Mouse (Mus musculus) T-cell, adult 2 months (primary cell): ENCODE measurements around the gene Kif3a.

Source experiments
- DNase-seq: peaks from one replicate; pipeline ENCODE4 v3.0.0; 2022; ENCODE audit warnings: low spot score

Kif3a gene

DNA sequence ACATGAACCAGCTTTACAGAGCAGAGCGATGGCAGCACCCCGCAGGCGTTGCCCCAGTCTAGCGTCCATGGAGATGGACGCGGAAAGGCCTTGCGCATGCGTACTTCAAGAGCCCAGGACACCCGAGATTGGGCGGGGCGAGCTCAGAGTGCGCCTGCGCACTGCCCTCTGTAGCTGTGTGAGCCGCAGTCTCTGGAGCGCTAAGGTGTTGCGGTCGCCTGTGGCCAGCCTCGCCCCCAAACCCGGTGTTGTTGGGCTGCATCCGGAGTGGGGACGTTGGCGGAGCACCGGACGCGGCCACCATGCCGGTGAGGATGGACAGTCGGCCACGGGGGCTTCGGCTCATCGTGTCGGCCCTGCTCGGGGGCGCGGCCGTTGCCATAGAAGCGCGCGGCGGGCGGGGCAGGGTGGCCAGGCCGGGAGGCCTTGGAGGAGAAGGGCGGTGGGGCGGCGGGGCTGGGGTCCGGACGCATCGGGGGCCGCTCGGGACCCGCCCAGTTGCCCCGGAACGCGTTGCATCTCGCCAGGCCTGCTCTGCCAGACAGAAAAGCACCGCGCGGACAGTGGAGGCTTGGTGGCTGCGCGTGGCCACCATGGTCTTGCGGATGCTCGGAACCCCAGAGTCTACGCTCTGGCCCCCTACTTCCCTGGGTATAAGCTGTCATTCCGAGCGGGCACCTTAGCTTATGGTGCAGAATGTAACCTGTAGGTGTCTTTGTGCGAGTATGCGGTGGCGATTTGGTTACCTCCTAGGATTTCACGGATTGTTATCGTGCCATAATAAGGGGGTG is at the start of gene Kif3a:
Gene Kif3a (plus strand): TSS at position 156 of the 791 bp plus-strand sequence.
- peak; percentile 92 for DNase-seq

DNA sequence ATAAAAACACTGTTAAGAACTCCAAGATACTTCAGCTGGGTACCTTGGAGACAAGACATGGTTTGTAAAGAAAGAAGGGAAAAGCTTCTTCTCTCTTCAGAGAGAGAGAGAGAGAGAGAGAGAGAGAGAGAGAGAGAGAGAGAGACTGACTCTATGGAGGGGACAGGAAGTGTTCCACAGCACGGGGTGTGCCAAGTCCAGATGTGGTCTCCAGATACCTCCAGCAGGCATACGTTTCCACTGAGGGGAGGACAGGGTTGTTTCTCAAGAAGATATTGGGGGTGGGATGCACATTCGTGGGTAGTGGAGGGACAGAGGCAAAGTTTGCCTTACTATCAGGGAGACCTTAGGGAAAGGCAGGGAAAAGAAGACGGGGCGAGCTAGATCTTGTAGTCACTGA is 48.4 kb upstream of the Kif3a start:
- peak; percentile 10 for DNase-seq

DNA sequence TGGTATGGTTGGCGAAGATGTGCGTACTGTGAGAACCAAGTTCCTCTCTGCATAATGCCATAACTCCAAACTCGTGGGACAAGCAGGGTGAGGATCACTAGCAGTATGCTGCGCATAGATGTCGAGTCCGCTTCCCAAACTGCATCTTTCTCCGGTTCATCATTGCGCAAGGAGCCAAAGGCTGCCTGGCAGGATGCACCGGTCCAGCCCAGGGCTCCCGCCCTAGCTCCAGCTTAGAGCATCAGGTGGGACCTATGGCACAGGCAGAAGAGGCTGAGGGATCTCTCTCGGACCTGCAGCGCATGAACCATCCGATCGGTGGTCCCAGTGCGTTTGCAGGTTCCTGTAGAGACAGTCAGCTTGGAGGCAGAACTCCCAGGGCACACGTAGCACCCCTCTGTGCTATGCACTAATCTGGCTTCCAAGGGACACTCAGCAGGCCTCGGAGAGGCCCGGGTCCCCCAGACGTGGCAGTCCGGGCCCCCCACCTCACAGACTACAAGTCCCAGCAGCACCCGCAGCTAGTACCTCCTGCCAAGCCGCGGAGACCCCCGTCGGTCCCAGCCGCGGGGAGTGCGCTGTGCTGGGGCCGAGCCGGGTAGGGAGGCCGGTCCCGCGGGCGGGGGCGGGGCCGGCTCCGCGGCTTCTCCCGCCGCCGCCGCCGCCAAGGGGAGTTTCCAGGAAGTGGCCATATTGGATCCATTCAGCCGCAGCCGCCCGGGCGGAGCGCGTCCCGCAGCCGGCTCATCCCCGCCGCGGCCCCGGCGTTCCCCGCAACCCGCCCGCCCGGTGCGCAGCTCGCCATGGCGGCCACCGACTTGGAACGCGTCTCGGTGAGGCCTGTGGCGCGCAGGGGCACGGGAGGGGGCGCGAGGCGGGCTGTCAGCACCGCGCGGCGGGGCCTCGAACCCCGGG is 47.7 kb upstream of the Kif3a start, which contains the start of gene Sept8:
Gene Sept8 (plus strand): TSS at position 51 of the 915 bp plus-strand sequence.
- DNase-seq: peak; percentile 35

DNA sequence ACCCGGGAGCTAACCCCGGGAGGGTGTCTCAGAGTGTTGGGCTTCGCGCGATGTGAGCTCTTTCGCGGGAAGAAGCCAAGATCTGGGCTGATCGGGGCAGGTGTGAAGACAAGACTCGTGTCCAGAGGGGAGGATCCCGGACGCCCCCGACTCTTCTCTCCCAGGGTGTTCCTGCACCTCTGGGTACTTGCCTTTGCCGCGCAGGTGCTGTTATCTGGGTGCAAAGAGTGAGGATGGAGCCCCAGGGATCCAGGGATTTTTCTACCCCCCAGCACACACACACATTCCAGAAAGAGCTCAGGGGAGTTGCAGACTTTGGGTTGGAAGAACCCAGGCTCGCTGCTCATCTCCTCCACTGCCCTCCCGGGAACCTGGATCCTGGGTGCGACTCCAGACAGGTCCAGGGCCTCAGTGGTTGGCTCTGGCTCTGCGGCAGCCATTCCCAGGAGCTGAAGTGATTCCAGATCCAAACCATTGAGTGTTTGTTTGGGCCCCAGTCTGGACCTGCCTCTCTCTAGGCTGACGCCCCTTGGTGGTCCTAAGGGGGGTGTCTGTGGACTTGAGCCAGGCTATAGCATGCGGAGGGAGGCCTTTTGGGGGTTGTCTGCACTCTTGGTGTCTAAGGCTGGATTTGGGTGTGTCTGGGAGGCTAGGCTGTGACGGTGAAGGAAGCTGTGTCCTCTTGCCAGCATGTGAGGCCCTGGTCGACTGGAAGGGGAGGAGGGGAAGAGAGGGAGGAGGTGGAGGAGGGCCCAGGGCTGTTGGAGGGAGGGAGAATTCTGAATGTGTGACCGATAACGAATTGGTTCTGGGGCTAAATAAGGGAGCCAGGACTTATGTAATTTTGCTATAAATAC is 46.8 kb upstream of the Kif3a start:
- DNase-seq: peak; percentile 8

DNA sequence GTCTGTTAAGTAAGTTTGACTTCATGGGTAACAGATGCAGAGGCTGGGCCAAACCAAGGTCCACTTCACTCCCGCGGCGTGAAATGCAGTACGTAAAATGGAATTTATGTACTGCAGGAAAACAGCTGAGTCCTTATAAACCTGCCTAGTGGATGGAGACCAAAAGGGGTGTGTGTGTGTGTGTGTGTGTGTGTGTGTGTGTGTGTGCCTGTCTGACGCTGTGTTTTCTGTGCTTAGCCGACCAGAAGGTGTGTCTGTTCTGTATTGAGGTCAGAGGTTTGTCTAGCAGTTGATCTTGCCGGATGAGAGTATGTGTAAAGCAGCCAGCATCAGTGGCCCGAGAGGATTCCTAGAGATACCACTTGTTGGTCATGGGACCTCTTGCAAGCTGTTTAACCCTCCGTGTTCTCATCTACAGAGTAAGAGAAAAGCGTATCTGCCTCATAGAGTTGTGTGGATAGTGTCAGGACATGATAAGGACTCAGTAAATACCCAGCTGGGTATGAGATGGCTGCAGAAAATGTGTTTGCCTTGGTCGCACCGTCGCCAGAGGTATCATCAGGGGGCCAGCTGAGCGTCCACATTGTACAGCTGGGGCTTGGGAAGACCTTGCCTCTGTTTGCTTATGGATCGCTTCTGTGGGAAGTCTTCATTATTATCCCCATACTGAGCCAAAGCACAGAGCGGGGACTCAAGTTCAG is 45.9 kb upstream of the Kif3a start:
- DNase-seq: no peak

DNA sequence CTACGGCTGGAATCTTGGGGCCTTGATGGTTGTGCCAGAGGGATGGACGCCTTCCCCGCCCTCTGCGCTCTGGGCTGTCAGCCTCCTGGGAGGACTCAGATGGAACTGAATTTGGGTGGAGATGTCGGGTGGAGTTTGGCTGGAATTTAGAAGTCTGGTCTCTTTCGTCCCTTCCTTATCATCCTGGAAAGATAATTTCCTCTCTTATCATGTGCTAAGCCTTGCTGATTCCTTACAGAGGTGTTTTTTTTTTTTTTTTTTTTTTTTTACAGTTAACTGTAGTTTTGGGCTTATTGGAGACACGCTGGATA is 45.4 kb upstream of the Kif3a start:
- DNase-seq: no peak

DNA sequence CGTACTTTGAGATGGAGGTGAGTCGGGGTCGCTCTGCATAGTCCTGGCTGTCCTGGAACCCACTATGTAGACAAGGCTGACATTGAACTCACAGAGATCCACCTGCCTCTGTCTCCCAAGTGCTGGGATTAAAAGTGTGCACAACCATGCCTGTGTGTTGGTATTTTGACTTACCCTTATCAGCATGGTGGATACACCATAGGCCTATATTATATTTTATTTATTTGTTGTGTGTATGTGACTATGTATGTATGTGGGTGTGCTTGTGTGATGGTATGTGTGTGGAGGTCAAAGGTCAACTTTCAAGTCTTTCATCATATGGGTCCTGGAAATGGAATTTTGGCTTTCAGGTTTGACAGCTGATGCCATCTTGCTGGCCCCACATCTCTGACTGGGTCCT is 44.8 kb upstream of the Kif3a start:
- no peak for DNase-seq

DNA sequence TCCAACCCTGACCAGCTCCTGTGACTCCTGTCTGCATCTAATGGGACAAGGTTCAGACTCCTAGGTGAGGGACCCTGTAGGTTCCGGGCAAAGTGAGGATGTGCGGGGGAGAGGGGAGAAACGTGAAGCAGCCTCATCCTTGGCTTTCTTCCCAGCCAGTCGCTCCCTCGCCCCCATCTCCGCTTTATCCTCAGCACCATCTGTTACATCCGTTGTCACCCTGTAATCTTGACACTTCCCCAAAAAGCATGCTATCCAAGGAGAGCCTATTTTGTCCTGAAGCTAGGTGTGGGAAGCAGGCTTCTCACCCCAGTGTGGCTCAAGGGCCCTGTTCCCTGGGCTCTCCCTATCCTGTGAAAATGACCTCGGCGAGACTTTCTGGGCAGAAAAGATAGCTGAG is 44.2 kb upstream of the Kif3a start:
- no peak for DNase-seq

DNA sequence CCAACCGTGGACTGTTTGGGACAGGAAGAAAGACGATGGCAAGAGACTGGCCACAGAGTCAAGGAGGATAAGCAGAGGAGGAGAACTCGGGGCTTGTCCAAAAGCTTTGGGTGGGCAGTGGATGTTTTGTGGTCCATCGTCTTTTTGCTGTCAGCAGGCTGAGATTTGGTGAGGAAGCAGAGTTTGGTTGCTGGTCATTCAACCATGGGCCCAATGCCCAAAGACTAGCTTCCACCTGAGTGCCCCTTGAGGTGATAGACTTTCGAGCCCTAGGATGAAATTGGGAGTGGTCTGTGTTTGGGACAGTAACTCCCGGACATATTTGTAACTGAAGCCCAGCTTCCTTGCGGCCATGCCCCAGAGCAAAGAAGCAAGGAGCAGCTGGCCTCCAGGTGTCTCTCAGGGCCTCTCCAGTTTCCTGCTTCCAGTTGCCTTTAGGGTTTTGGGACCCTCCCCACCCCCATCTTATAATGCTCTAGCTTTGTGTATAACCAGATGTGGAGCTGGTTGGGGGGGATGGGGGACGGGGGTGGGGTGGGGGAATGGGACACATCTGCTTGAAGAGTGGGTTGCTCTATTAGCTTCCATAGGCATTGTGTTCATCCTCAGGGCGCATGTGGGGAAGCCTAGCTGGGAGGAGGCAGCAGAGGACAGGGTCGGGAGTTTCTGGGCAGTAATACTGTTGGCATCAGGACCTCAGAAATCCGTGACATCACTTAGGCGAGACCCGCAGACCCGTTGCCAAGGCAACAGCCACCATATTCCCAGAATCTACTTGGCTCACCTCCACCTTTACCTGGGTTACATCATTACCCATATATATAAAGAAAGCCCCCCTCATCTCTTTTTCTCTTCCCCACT is 43.4 kb upstream of the Kif3a start:
- DNase-seq: no peak

DNA sequence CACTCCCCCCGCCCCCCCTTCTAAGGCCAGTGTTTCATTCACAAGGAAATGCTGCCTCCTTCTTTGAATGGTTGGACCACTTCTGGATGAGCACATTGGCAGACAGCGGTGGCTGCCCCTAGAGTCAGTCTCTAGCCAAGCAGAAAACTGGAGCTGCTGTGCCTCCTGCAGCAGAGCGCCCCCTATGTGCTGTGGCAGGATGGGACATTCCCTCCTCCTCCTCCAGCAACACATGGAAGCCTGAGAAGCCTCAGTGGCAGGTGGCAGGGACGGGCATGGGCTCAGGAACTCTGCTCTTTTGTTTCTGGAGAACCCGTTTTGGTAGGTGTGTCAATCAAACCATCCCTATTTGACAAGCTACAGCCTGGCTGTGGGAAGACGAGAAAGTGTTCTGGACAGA is 42.3 kb upstream of the Kif3a start:
- DNase-seq: peak; percentile 14

DNA sequence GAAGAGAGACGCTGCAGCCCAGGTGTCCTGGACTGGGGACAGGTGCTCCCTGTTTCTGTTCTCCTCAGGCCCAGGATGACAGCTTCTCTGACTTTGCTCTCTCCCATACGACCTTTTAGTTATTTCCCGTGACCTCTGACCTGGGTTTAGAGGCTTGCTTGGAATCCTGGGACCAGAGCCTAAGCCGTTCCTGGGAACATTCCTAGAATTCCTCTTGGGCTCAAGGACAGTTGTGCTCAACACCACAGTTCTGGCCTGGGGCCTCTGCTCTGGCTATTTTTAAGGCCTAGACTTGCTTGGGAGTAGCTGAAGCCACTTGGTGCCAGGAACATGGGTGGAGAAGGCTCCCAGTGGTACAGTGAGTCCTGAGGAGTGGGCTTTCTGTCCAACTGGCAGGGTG is 41.7 kb upstream of the Kif3a start:
- no peak for DNase-seq

DNA sequence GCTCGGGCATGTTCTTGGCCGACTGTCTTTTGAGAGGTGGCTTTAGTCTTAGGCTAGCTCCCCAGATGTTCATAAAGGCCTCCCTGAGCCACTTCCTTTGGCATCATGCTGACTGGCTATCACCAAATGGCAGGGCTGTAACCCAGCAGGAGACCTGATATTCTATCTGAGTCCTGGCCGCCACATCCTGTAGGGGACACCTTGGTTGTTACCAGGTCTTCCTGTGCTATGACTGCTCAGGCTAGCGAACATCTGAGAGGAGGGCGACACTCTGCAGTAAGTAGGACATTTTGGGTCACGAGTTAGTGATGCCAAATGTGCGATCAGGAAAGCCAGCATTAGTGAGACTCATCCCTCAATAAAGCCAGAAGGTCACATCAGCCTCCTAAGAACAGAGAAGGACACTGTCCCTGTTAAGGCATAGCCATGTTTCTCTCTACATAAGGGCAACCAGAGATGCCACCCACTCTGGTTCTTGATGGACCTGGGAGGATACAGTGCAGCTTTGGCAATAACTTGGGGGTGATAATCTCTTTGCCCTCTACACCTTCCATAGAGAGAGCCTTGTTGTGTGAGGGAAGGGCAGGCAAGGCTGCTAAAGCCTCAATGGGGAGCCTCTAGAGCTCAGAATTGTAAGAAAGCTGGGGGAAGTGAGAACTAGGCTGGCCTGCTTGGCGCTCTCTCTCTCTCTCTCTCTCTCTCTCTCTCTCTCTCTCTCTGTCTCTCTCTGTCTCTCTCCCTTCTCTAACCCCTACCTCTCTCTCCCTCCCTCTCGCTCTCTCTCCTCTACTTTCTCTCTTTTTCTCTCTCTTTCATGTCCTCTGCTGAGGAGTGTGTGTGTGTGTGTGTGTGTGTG is 38.6 kb upstream of the Kif3a start:
- DNase-seq: no peak

DNA sequence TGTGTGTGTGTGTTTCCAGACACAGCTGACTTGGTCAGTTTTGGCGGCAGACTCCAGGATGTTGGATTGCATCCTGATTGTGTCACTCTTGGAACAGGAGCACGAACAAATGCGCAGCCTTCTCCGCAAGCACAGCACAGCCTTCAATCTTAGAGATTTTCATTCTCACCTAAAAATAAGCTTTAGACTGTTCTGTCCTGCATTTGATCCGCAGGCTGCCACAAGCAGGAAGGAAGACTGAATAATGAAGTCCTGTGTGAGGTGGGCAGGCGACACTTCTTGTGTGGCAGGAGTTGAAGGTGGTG is 38.0 kb upstream of the Kif3a start:
- DNase-seq: no peak

DNA sequence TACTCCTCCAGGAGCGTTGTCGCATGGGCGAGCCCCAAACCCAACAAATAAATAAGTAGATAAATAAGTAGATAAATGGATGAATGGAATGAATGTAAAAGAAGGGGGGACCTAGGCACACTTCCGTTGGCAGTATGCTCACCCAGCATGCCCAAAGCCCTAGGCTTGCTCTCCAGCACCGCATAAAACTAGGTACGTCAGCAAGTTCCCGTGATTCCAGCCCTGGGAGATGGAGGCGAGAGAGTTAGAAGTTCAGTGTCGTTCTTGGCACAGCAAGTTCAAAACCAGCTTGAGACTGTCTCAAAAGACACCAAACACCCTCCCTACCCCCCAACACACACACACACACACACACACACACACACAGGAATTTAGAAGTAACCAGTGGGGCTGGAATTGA is 37.2 kb upstream of the Kif3a start:
- no peak for DNase-seq

DNA sequence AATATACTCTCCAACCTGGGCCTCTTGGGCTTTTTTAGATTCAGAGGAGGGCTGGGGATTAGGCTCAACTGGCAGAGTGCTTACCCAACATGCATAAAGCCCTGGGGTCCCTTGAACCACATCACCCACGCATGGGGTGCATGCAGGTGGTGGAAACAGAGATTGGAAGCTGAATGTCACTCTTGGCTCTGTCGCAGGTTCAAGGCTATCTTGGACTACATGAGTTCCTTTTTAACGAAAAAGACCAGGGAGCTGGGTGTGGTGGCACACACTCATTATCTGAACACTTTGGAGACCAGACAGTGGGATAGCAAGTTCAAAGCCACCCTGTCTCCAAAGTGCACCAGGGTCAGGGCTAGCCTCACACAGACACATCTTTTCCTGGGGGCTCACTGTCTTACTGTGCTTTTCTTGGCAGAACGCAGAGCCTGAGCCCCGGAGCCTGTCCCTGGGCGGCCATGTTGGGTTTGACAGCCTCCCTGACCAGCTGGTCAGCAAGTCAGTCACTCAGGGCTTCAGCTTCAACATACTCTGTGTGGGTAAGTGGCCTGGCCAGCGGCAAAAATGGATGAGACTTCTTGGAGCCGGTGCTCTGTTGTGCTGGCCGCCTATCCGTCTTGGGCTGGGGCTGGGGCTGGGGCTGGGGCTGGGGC is 35.5 kb upstream of the Kif3a start:
- DNase-seq: no peak

DNA sequence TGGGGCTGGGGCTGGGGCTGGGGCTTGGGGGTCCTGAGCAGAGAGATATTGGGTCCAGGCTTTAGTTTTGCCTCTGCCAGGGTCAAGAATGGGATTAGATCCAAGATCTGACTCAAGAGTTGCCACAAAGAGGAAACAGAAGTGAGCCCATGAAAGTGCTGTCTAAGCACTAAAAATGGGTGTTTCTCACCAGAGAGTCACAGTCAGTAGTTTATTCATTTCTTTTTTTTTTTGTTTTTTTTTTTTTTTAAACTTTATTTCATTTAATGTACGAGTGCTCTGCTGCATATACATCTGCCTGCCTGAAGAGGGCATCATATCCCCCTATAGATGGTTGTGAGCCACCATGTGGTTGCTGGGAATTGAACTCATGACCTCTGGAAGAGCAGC is 35.0 kb upstream of the Kif3a start:
- no peak for DNase-seq

DNA sequence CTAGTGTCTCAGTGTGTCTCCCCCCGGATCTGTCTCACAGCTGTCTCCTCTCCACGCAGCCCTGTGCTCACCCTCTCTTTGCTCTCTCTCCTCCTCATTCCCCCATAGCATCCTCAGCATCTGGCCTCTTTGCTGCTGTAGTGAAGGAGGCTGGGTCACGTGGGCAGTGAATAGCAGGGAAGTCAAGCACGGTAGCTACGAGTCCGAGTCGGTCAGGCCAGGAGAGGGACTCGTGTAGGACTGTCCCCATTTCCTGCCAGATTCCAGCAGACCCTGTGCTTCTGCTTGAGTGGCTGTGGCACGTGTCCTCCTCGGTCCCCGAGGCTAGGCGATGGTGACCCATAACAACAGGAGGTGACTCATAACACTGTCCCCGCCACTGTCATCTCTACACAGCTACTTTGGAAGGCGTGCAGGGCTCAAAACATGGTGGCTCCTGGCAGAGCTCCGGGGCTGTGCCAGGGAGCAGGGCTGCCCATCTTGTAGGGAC is 28.1 kb upstream of the Kif3a start:
- no peak for DNase-seq

DNA sequence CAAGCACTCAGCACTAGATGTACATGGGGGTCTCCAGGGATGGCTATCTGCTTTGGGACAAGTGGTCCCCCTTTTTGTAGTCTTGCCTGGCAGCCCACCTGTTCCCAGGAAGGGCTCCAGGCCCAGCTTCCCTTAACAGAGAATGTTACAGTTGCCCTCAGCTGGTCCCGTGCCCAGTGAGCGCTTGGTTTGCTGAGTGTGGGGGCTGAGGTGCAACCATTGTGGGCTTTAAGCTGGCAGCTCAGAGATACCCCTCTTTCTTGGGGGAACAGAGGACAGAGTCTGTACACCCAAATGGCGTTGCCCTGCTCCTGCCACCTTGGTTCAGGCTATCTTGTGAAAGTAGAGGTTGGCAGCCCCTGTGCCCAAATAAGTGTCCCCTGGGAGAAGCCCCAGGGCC is 26.8 kb upstream of the Kif3a start:
- no peak for DNase-seq

DNA sequence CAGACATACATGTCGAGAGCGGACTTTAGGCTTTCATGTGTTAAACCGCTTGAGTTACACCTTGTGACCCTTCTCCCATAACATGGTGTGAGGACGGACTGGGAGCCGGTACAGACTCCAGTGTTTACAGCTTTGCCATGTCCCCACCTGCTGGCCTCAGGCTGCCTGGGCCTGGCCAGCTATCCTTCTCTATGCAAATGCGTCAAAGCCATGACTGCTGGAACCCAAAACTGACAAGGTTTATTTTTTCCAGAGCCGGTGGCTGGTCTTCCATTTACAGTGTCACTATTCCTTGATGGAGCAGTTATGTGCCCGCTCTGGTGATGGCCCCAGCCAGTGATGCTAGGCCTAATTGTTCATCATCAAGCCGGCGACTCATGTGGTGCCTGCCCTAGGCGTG is 26.0 kb upstream of the Kif3a start:
- DNase-seq: no peak
